Mouse (Mus musculus): ENCODE results near the gene Kdm1a. TPM values are rescaled to one million over a fixed set of nuclear protein-coding genes. Genes with fewer than 3 reads are reported as not detected.

Kdm1a gene
- total RNA-seq, 1 experiment = 124 TPM

DNA sequence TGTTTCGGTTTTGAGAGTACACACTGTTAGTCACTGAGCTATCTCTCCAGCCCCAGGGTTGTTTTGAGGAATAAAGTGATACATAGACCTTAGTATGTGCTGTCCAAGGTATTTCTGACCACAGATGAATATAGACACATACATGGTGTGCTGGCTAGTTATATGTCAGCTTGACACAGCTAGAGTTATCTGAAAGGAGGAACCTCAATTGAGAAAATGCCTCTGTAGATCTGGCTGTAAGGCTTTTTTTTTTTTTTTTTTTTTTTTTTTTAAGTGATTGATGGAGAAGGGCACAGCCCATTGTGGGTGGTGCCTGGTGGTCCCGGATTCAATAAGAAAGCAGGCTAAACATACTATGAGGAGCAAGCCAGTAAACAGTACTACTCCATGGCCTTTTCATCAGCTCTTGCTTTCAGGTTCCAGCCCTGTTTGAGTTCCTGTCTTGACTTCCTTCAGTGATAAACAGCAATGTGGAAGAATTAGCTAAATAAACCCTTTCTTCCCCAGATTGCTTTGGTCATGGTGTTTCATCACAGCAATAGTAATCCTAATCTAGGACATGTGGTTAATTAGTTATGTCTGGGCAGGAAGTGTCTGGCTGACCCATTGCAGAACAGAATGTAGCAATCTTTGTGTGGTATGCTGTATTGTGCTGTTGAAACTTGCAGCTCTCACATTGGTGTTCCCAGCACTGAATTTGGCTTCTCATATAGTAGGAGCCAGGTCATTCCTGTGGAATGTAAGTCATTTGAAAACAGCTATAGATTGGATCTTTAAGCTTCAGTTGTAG, 96.9 kb downstream of the Kdm1a start:
- Histone ChIP-seq H3K4me3 (ENCODE audit: insufficient read depth in 1 of 2, low read depth in 1 of 2, low read length in 2 of 2, poor library complexity in 1 of 2, severe bottlenecking in 1 of 2) (no peak overlapping the region), H3K9ac (ENCODE audit: insufficient read depth, low read depth, low read length, poor library complexity, severe bottlenecking) (no peak overlapping the region), H3K27ac (ENCODE audit: insufficient read depth, low read depth, low read length, poor library complexity, severe bottlenecking) (no peak overlapping the region), H3K36me3 (ENCODE audit: control insufficient read depth, insufficient read depth, low read length, poor library complexity, severe bottlenecking) (no peaks in the 10 kb centered on the region), H3K9me3 (ENCODE audit: control insufficient read depth, insufficient read depth, low read depth, low read length) (no peaks in the 10 kb centered on the region), H3K4me1 (ENCODE audit: control insufficient read depth in 2 of 2, insufficient read depth in 2 of 2, low read length in 2 of 2, poor library complexity in 1 of 2) (no peaks in the 10 kb centered on the region)
- in situ Hi-C loops (cut with MboI; ENCODE audit: low sequenced_read_pairs in 2 of 2, unreplicated experiment in 2 of 2) = no loop called here
- TF ChIP-seq ZNF384 (IDR thresholded peaks at IDR 0.05; ENCODE audit: low read depth, low read length) (peak; percentile 76), ZC3H11A (IDR thresholded peaks at IDR 0.05; ENCODE audit: borderline replicate concordance, low read depth, low read length) (no peak)
- DNase-seq (ENCODE audit: low read depth, low spot score) = no peak

Other genes starting within 250 kb of the Kdm1a start
- gene Htr1d, start 179.2 kb downstream of the Kdm1a start, total RNA-seq (2012; rRNA removed) = 0.32 and 1.5 TPM in 2 replicates
- 0.89 and 1.0 TPM in 2 replicates for gene 6030445D17Rik, start 140.5 kb downstream of the Kdm1a start, total RNA-seq (2012; rRNA removed)
- gene Luzp1, start 133.0 kb downstream of the Kdm1a start, total RNA-seq (2012; rRNA removed) = 34.6 and 41.0 TPM in 2 replicates
- gene Tex46, start 7.7 kb upstream of the Kdm1a start, total RNA-seq (2012; rRNA removed) = not detected in 2 replicates
- not detected in 2 replicates for gene Lactbl1, start 19.9 kb upstream of the Kdm1a start, total RNA-seq (2012; rRNA removed)
- 15.5 and 37.5 TPM in 2 replicates for gene Ephb2, start 233.3 kb upstream of the Kdm1a start, total RNA-seq (2012; rRNA removed)

Data from ES-E14 (cell line).